Mouse (Mus musculus): Measurements from ENCODE around the gene Gm49383. TPM values are rescaled to one million over a fixed set of nuclear protein-coding genes. Genes with fewer than 3 reads are reported as not detected.

Gm49383 gene
- 1 to 10 TPM; 3.1 to 3.4 TPM for total RNA-seq (2021)
- long read RNA-seq, experiment 1: 0 reads
- long read RNA-seq, experiment 2: 0 reads

DNA sequence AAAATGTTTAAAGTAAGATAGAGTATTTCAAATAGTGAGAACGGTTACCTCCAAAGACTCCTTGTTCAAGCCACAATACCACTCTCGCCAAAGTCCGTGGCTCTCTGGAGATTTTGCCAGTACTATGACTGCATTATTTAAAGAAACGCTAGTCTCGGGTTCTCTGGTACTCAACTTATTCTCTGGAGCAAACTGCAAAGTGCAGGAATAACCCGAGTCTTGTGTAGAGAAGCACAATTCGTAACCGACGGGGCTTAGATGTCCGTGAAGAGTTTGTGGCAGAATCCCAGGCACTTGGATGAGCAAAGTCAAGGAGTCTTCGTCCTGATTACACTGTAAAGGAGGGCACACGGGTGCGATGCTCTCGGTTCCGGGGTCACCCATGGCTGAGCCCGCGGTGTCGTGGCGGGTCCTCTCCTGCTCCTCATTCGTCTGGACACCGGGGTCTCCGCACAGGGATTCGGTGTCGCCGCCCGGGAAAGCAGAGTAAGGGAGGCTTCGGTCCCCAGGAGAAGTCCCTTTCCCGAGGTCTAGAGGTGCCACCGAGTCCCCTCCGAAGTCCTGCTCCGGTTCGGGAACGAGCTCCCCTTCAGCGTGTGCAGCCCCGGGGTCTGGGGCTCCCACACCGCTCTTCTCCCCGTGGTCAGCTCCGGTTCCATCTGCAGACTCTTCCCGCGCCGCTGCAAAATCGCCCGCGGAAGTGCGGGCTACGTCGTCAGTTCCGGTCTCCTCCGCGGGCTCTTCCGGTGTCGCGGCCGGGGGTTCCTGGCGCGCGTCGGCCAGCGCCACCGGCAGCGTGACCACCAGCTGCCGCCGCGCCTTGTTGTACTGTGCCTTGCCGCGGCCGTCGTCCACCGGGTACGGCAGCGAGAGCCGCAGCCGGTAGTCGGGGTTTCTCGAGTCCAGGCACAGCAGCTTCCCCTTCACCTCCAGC lies at the start of gene Gm49383:
TSS of gene Gm49383 (minus strand) at position 661 of the 934 bp plus-strand sequence.
- Histone ChIP-seq H3K27ac (peak within 1 kb of the TSS; percentile 98), H3K4me3 (peak within 1 kb of the TSS; percentile 99)
- TF ChIP-seq CTCF (IDR thresholded peaks at IDR 0.05): no peak
- intact Hi-C loops (cut with DNase I): loop anchor here (5.0 to 10.0 kb wide), 2 partner anchors 101 to 378 kb away; partner anchors contain the start of gene Klhdc2
- DNase-seq: peak; percentile 80

DNA sequence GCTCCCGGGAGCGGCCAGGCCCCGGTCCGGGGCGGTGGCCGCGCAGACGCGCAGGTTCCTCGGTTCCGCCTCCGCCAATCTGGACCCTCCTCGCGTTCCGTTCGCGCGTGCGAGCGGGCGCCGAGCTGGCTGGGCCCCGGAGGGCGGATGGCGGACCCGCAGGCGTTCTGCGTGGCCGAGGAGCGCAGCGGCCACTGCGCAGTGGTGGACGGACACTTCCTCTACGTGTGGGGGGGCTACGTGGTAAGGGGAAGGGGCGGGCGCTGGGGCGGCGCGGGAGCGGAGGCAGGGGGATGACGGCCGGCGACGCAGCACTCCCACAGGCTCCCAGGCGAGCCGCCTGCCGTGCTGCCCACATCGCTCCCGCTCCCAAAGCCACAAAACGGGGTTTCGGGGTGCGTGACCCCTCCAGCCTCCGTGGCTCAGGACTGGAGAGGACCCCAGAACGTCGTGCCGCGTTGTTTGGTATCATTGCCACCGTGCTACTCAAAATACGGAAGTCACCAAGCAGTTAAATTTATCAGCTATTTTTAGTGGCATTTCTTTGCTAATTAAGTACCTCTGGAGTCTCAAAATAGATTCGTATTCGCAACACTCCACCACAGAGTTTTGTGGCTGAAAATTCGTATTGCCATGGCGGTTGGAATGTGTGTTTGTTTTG lies 45.0 kb upstream of the Gm49383 start:
- DNase-seq: peak; percentile 87
- Histone ChIP-seq H3K27ac (peak overlapping the region; percentile 94), H3K4me3 (peak overlapping the region; percentile 84)
- intact Hi-C loops (cut with DNase I): no loop called here
- no peak for TF ChIP-seq CTCF (IDR thresholded peaks at IDR 0.05)

DNA sequence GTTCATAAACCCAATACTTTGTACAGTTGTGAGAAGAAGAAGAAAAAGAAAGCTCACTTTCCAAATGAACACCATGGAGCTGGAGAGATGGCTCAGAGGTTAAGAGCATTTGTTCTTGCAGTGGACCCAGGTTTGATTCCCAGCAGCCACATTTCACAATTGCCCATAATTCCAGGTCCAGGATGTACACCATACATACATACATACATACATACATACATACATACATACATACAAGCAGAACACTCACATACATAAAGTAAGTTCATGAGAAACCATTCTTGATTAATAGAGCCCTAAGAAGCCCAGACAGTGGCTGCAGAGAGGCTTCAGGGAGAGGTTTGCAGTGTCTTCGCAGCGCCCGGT lies 44.5 kb upstream of the Gm49383 start:
- no peak for TF ChIP-seq CTCF (IDR thresholded peaks at IDR 0.05)
- intact Hi-C loops (cut with DNase I): no loop called here

DNA sequence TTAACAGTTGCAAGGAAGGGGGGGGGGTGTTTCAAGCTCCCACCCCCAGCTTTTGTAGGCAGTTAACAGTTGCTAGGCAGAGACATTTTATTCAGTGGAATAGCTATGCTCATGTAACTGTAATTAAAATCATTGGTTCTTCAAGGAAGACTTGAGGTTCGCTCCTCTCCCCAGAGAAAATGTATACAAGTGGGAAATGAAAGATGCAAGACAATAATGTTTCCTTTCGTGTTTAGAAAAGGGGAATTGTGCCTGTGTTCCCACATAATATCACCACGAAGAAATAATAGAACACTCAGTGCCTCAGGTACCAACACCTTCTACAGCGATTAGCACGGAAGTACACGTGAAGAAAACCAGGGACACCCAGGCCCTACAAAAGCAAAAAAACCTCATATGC lies 44.0 kb upstream of the Gm49383 start, which contains the start of gene Klhdc1:
TSS of gene Klhdc1 (plus strand) at position 301 of the 400 bp plus-strand sequence.
- peak within 1 kb of the TSS; percentile 94 for H3K27ac ChIP-seq
- H3K4me3 ChIP-seq: peak within 1 kb of the TSS; percentile 84
- intact Hi-C loops (cut with DNase I): no loop called here
- no peak for DNase-seq
- no peak for TF ChIP-seq CTCF (IDR thresholded peaks at IDR 0.05)

More for the DNA sequence above, 44.5 kb upstream of the Gm49383 start:
- peak overlapping the region; percentile 94 for H3K27ac ChIP-seq
- H3K4me3 ChIP-seq: peak overlapping the region; percentile 84
- no peak for DNase-seq

DNA sequence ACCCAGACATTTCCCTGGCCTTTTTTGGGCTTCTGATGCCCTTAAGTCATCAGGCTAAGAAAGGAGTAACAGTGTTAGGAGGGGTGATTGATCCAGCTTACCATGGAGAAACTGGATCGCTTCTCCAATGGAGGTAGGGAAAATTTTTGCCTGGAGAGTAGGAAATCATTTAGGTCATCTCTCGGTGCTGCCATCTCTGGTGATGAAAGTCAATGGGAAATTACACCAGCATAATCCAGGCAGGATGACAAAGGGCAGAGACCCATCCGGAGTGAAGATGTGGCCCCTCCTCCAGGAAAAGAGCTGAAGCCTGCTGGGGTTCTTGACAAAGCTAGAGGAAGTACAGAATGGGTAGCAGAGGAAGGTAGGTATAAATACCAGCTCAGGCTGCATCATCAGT lies 41.4 kb upstream of the Gm49383 start:
- peak; percentile 7; the same call in 1 of the 2 replicates for TF ChIP-seq CTCF (IDR thresholded peaks at IDR 0.05)
- DNase-seq: no peak
- no peak overlapping the region for H3K27ac ChIP-seq
- intact Hi-C loops (cut with DNase I): no loop called here
- H3K4me3 ChIP-seq: no peak overlapping the region

DNA sequence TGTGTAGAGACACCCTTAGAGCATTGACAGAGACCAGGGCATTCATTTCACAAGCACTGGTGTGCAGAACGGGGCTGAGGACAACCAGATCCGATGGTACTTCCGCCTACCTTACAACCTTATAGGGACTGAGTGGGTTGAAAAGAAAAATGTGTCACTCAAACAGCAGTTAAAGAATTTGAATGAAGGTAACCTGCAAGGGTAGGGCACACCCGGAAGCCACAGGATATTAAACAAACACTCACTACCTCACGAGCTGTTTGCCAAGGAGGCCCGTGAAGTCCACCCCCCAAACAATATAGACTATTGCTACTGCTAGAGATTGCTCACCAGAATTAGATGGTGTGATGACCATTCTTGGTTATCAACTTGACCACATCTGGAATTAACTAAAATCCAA lies 38.9 kb upstream of the Gm49383 start:
- intact Hi-C loops (cut with DNase I): no loop called here
- no peak for TF ChIP-seq CTCF (IDR thresholded peaks at IDR 0.05)
- H3K27ac ChIP-seq: no peak overlapping the region
- no peak overlapping the region for H3K4me3 ChIP-seq
- DNase-seq: no peak

DNA sequence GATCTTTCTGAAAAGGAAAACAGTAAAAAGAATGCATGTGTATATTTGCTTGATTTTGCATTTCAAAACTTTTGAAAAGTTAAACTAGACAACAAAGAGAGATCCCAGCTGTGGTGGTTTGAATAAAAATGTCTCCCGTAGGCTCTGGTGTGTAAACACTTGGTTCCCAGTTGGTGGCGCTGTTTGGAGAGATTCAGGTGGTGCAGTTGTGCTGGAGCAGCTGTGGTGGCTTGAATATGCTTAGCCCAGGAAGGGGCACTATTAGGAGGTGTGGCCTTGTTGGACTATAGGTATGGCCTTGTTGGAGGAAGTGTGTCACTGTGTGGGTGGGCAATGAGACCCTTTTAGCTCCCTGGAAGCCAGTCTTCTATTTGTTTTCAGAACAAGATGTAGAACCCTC lies 32.3 kb upstream of the Gm49383 start:
- Histone ChIP-seq H3K4me3 (no peak overlapping the region), H3K27ac (no peak overlapping the region)
- peak; percentile 31; the same call in 1 of the 2 replicates for TF ChIP-seq CTCF (IDR thresholded peaks at IDR 0.05)
- intact Hi-C loops (cut with DNase I): no loop called here
- DNase-seq: no peak

DNA sequence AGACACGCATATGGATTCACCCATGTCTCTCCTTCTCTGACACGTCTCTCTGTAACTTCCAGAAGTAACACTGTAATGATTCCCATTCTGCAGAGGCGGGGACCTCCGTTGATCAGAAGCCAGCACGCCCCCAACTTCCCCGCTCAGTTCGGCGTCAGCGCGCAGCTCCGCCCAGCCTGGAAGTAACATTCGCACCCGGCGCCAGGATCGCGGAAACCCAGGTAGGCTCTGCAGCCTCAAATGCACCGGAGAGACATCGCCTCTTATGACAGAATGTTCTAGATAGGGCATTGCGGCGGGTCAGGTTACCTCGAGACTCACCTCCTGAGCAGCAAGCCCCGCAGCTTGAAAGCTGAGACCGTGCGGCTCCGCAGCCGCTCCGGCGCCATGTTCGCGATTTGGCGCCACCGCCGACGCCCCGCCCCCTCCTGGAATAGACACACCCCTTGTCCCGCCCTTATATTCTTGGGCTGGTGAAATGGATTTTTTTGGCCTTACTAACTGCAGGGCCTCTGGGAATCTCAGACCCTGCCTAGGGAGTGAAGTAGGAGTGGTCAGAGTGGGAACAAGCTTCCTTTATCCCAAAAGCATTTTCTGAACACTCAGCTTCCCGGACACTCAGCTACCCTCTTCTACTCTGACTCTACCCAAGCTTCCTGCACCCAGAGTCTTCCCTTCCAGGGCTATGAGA lies 31.0 kb upstream of the Gm49383 start, which contains the start of gene Pole2:
TSS of gene Pole2 (minus strand) at position 420 of the 691 bp plus-strand sequence.
- Histone ChIP-seq H3K4me3 (peak within 1 kb of the TSS; percentile 87), H3K27ac (peak within 1 kb of the TSS; percentile 72)
- TF ChIP-seq CTCF (IDR thresholded peaks at IDR 0.05): no peak
- intact Hi-C loops (cut with DNase I): loop anchor here (1.0 kb wide), 1 partner anchor 19 kb away; no protein-coding TSS in a partner anchor
- DNase-seq: peak; percentile 91

DNA sequence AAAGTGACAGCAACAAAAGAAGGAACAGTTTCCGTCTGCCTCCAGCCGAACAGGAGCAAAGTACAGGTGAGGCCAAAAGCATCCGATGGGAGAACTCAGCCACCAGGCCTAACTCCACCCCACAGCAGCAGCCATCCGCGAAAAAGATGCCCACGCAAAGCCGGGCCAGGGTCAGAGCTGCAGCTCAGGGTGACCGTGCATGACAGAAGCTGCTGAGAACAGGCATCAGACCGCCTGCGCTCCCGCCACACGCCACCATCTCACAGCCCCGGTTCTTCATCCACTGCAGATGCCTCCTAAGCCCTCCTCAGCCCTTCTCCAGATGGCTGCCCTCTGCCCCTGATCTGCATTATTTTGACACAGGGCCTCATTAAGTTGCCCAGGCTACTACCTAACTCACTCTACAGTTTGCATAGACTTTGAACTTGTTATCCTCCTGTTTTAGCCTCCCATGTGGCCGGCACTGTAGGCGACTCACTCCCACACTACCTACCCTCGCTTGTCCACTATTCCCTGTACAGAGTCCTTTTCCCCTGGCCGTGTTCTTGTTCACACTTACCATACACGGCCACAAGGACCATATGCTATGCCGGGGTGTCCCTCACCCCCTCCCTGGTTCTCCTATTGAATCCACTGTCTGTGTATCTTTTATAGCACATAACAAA lies 23.8 kb upstream of the Gm49383 start:
- no peak for TF ChIP-seq CTCF (IDR thresholded peaks at IDR 0.05)
- intact Hi-C loops (cut with DNase I): no loop called here

DNA sequence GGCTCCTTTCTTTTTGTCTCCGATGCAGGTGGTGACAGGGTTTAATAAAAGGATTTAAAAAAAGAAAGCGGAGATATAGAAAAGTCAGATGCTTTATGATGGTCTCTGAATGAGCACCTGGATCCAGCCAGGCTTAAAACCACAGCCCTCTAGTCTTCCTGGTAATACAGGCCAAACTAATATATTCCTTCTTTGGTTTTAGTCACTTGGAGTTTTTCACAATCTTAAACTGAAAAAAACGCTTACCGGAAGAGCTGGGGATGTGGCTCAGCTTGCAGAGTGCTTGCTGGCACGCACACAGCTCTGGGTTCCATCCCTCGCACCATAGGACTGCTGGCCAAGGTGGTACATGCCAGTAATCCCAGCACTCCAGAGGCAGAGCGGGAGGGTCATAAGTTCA lies 19.7 kb upstream of the Gm49383 start:
- no peak for DNase-seq
- intact Hi-C loops (cut with DNase I): no loop called here
- Histone ChIP-seq H3K4me3 (no peak overlapping the region), H3K27ac (no peak overlapping the region)
- no peak for TF ChIP-seq CTCF (IDR thresholded peaks at IDR 0.05)

More for the DNA sequence above, 23.8 kb upstream of the Gm49383 start:
- H3K27ac ChIP-seq: no peak overlapping the region
- DNase-seq: no peak
- no peak overlapping the region for H3K4me3 ChIP-seq

DNA sequence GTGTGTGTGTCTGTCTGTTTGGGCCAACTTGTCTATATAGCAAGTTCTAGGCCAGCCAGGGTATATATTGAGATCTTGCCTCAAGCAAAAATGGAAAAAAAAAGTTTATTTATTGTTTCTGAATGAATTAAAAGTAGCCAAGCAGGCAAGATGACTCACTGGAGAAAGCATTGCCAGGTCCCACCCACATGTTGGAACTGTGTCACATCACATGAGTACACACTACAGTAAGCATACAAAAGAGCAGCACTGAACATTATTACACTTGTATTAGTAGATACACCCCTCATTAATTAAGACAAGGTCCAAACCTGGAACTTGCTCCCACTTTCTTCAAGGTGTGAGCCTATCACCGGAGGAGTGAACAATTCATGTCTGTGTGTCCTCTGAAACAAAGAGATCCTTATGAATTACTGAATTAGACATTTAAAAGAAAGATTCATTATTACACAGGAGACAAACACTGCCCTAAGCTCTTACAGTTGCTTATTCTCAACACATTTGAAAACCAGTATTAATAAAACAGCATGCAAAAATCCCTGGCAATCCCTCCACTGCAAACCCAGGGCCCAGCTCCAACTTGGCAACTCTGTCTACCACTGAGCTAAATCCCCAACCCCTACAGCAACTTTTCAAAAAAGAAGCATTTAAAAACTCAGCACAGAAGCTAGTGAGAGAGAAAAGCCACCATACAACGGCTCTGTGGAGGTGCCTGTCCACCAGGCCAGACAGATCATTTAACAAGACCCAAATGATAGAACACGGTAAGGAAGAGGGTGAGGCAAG lies 18.3 kb upstream of the Gm49383 start:
- H3K4me3 ChIP-seq: no peak overlapping the region
- peak overlapping the region; percentile 1; the same call in 1 of the 2 replicates for H3K27ac ChIP-seq
- intact Hi-C loops (cut with DNase I): no loop called here
- DNase-seq: peak; percentile 76
- TF ChIP-seq CTCF (IDR thresholded peaks at IDR 0.05): no peak

Measured in gastrocnemius, adult 2 months (tissue).